Mouse (Mus musculus) small intestine, adult 2 months (tissue): ENCODE measurements around the gene Bag3.

Source experiments
- CTCF ChIP-seq: fragments of 200-500 bp; IDR thresholded peaks from 2 replicates; pipeline ENCODE4 v1.5.1; 2012; ENCODE audit warnings: low read depth, mild to moderate bottlenecking, control low read depth, inconsistent platforms, low read length, moderate library complexity, mixed read lengths; ENCODE audit not compliant: insufficient replicate concordance, insufficient read length; ENCODE audit errors: extremely low read depth
- POLR2A ChIP-seq: fragments of 200-500 bp; IDR thresholded peaks from 2 replicates; pipeline ENCODE4 v1.6.1; 2012; ENCODE audit warnings: low read depth, mild to moderate bottlenecking, control low read depth, inconsistent platforms, low read length, moderate library complexity

DNA sequence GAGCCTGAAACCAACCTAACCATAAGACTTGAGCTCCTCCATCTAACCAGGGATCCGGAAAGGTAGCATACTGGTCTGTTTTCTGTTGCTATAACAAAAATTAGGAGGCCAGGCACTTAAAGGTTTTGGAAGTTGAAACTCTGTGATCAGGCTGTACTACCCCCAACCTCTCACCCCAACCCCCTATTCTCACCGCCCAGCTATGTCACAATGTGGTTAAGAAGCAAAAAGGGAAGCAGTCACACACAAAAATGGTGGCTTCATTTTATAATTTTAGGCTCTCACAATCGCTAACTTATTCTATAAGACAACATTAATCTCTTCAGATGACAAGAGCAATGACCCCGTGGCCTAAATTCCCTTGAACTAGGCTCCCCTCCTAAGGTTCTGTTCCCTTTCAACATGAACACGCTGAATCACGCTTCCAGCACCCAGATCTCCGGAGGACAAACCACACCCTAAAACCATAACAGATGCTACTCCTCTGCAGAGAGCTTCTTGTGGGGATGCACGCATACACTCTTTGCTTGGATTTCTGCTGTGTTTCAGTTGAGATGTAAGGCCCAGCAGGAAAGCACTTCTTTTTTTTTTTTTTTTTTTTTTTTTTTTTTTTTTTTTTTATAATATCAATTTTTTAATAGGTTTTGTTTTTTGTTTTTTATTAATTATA is 46.7 kb downstream of the Bag3 start:
- TF ChIP-seq POLR2A (no peak), CTCF (no peak)
